Mouse (Mus musculus): Measurements from ENCODE around the gene Ahnak. TPM values are rescaled to one million over a fixed set of nuclear protein-coding genes. Genes with fewer than 3 reads are reported as not detected.

Ahnak gene
- polyA plus RNA-seq, 1 experiment from 2014 or later: 103 TPM

GRCm38 (mm10) chr19:8952241-8952640, 36.8 kb upstream of the Ahnak start:
- TF ChIP-seq CTCF (IDR thresholded peaks at IDR 0.05; ENCODE audit: low read depth) (no peak), EP300 (optimal IDR thresholded peaks at IDR 0.05) (no peak)
- Histone ChIP-seq H3K27me3 (ENCODE audit: control insufficient read depth, insufficient read depth, low read length) (no peaks in the 10 kb centered on the region), H3K4me2 (replicated peaks; ENCODE audit: low read depth) (no peak overlapping the region), H3K36me3 (ENCODE audit: control insufficient read depth, insufficient read depth, low read length) (peaks cover 23% of the 10 kb centered on the region), H3K27ac (replicated peaks) (no peak overlapping the region), H3K4me3 (ENCODE audit: low read depth, low read length) (no peak overlapping the region), H3K4me1 (replicated peaks; ENCODE audit: control insufficient read depth, insufficient read depth) (no peaks in the 10 kb centered on the region; the same call in 1 of the 2 replicates), H3K9ac (ENCODE audit: low read length) (no peak overlapping the region), H3K9me3 (ENCODE audit: control insufficient read depth, low read length) (no peaks in the 10 kb centered on the region)
- DNase-seq (ENCODE audit: low spot score): no peak
- ATAC-seq (ENCODE audit: low FRiP score, low TSS enrichment): no peak
- 84% methylated on average over 9 of the region's 9 CpGs for WGBS

GRCm38 (mm10) chr19:8953135-8954039, 35.7 kb upstream of the Ahnak start, which contains the start of gene Tut1:
Gene Tut1, plus strand, starts transcription at chr19:8953847.
- H3K4me2 ChIP-seq (replicated peaks; ENCODE audit: low read depth): peak within 1 kb of the TSS; percentile 89
- H3K9me3 ChIP-seq (ENCODE audit: control insufficient read depth, low read length): no peaks in the 10 kb centered on the region
- peak; percentile 92 for DNase-seq (ENCODE audit: low spot score)
- H3K27ac ChIP-seq (replicated peaks): peak within 1 kb of the TSS; percentile 85
- peak within 1 kb of the TSS; percentile 76 for H3K9ac ChIP-seq (ENCODE audit: low read length)
- H3K4me1 ChIP-seq (replicated peaks; ENCODE audit: control insufficient read depth, insufficient read depth): no peaks in the 10 kb centered on the region; the same call in 1 of the 2 replicates
- peaks cover 13% of the 10 kb centered on the region for H3K36me3 ChIP-seq (ENCODE audit: control insufficient read depth, insufficient read depth, low read length)
- WGBS: 2% methylated on average over 46 of the region's 46 CpGs
- TF ChIP-seq CTCF (IDR thresholded peaks at IDR 0.05; ENCODE audit: low read depth): peak; percentile 25; the same call in 1 of the 2 replicates
- TF ChIP-seq EP300 (optimal IDR thresholded peaks at IDR 0.05): no peak
- ATAC-seq (ENCODE audit: low FRiP score, low TSS enrichment): peak; percentile 95
- H3K27me3 ChIP-seq (ENCODE audit: control insufficient read depth, insufficient read depth, low read length): no peaks in the 10 kb centered on the region
- peak within 1 kb of the TSS; percentile 82 for H3K4me3 ChIP-seq (ENCODE audit: low read depth, low read length)

GRCm38 (mm10) chr19:8954171-8954570, 34.9 kb upstream of the Ahnak start:
- Histone ChIP-seq H3K9me3 (ENCODE audit: control insufficient read depth, low read length) (no peaks in the 10 kb centered on the region), H3K27ac (replicated peaks) (peak overlapping the region; percentile 85), H3K4me2 (replicated peaks; ENCODE audit: low read depth) (peak overlapping the region; percentile 89), H3K4me3 (ENCODE audit: low read depth, low read length) (peak overlapping the region; percentile 82), H3K36me3 (ENCODE audit: control insufficient read depth, insufficient read depth, low read length) (peaks cover 8% of the 10 kb centered on the region), H3K9ac (ENCODE audit: low read length) (peak overlapping the region; percentile 76), H3K4me1 (replicated peaks; ENCODE audit: control insufficient read depth, insufficient read depth) (no peaks in the 10 kb centered on the region; the same call in 1 of the 2 replicates), H3K27me3 (ENCODE audit: control insufficient read depth, insufficient read depth, low read length) (no peaks in the 10 kb centered on the region)
- WGBS: 5% methylated on average over 9 of the region's 9 CpGs
- TF ChIP-seq EP300 (optimal IDR thresholded peaks at IDR 0.05) (no peak), CTCF (IDR thresholded peaks at IDR 0.05; ENCODE audit: low read depth) (no peak)
- DNase-seq (ENCODE audit: low spot score) (no peak), ATAC-seq (ENCODE audit: low FRiP score, low TSS enrichment) (no peak)

- Histone ChIP-seq H3K4me1 (replicated peaks; ENCODE audit: control insufficient read depth, insufficient read depth) (no peaks in the 10 kb centered on the region), H3K4me3 (ENCODE audit: low read depth, low read length) (no peak overlapping the region), H3K9me3 (ENCODE audit: control insufficient read depth, low read length) (no peaks in the 10 kb centered on the region), H3K27ac (replicated peaks) (no peak overlapping the region), H3K36me3 (ENCODE audit: control insufficient read depth, insufficient read depth, low read length) (peaks cover 18% of the 10 kb centered on the region; the same call in 1 of the 2 replicates), H3K27me3 (ENCODE audit: control insufficient read depth, insufficient read depth, low read length) (no peaks in the 10 kb centered on the region), H3K4me2 (replicated peaks; ENCODE audit: low read depth) (no peak overlapping the region), H3K9ac (ENCODE audit: low read length) (no peak overlapping the region)
- DNase-seq (ENCODE audit: low spot score) (no peak), ATAC-seq (ENCODE audit: low FRiP score, low TSS enrichment) (no peak)
- 97% methylated on average over 2 of the region's 2 CpGs for WGBS
- TF ChIP-seq CTCF (IDR thresholded peaks at IDR 0.05; ENCODE audit: low read depth) (no peak), EP300 (optimal IDR thresholded peaks at IDR 0.05) (no peak)
Observed at GRCm38 (mm10) chr19:8962256-8962655, 26.8 kb upstream of the Ahnak start.

- no peak for TF ChIP-seq EP300 (optimal IDR thresholded peaks at IDR 0.05)
- Histone ChIP-seq H3K27me3 (ENCODE audit: control insufficient read depth, insufficient read depth, low read length) (no peaks in the 10 kb centered on the region), H3K4me2 (replicated peaks; ENCODE audit: low read depth) (no peak overlapping the region), H3K4me1 (replicated peaks; ENCODE audit: control insufficient read depth, insufficient read depth) (0 out of 2 replicates have a peak, but pooled peaks cover 3% of the 10 kb centered on the region), H3K9ac (ENCODE audit: low read length) (no peak overlapping the region), H3K9me3 (ENCODE audit: control insufficient read depth, low read length) (no peaks in the 10 kb centered on the region), H3K4me3 (ENCODE audit: low read depth, low read length) (no peak overlapping the region), H3K27ac (replicated peaks) (peak overlapping the region; percentile 92; the same call in 1 of the 2 replicates), H3K36me3 (ENCODE audit: control insufficient read depth, insufficient read depth, low read length) (peaks cover 17% of the 10 kb centered on the region; the same call in 1 of the 2 replicates)
- DNase-seq (ENCODE audit: low spot score): no peak
- ATAC-seq (ENCODE audit: low FRiP score, low TSS enrichment): no peak
- WGBS: 79% methylated on average over 11 of the region's 11 CpGs
Observed at GRCm38 (mm10) chr19:8965075-8965474, 24.0 kb upstream of the Ahnak start.

- no peak for DNase-seq (ENCODE audit: low spot score)
- H3K27ac ChIP-seq (replicated peaks): peak overlapping the region; percentile 92
- peak; percentile 4; the same call in 1 of the 2 replicates for TF ChIP-seq CTCF (IDR thresholded peaks at IDR 0.05; ENCODE audit: low read depth)
- TF ChIP-seq EP300 (optimal IDR thresholded peaks at IDR 0.05): no peak
- no peaks in the 10 kb centered on the region for H3K9me3 ChIP-seq (ENCODE audit: control insufficient read depth, low read length)
- peak overlapping the region; percentile 70 for H3K4me2 ChIP-seq (replicated peaks; ENCODE audit: low read depth)
- H3K4me1 ChIP-seq (replicated peaks; ENCODE audit: control insufficient read depth, insufficient read depth): 0 out of 2 replicates have a peak, but pooled peaks cover 3% of the 10 kb centered on the region
- H3K36me3 ChIP-seq (ENCODE audit: control insufficient read depth, insufficient read depth, low read length): peaks cover 20% of the 10 kb centered on the region
- no peaks in the 10 kb centered on the region for H3K27me3 ChIP-seq (ENCODE audit: control insufficient read depth, insufficient read depth, low read length)
- H3K9ac ChIP-seq (ENCODE audit: low read length): peak overlapping the region; percentile 69
- H3K4me3 ChIP-seq (ENCODE audit: low read depth, low read length): peak overlapping the region; percentile 43
- 62% methylated on average over 8 of the region's 8 CpGs for WGBS
- no peak for ATAC-seq (ENCODE audit: low FRiP score, low TSS enrichment)
Observed at GRCm38 (mm10) chr19:8965771-8966170, 23.3 kb upstream of the Ahnak start.
